Mouse (Mus musculus) kidney, embryonic 14.5 days (tissue): ENCODE measurements around the gene Stpg1. TPM values are rescaled to one million over a fixed set of nuclear protein-coding genes. Genes with fewer than 3 reads are reported as not detected.

Experiments used
- ATAC-seq: fragments of 200-750 bp; cut with Nextera tagmentation; 2 replicates; pipeline ENCODE4 v1.8.0; 2017; ENCODE audit warnings: moderate number of reproducible peaks, mild to moderate bottlenecking, moderate TSS enrichment, moderate library complexity; ENCODE audit not compliant: low FRiP score, low TSS enrichment
- H3K27ac ChIP-seq: fragments of 300-500 bp; sonication (generic); 2 replicates; pipeline ENCODE4 v1.5.1; 2014; ENCODE audit warnings: low read depth, mild to moderate bottlenecking, low read length, moderate library complexity, mixed read lengths
- H3K27me3 ChIP-seq: fragments of 300-500 bp; sonication (generic); 2 replicates; pipeline ENCODE4 v1.6.1; 2014; ENCODE audit warnings: mild to moderate bottlenecking, low read length; ENCODE audit not compliant: control insufficient read depth, insufficient read depth
- H3K36me3 ChIP-seq: fragments of 300-500 bp; sonication (generic); 2 replicates; pipeline ENCODE4 v1.6.1; 2014; ENCODE audit warnings: low read length, mixed read lengths; ENCODE audit not compliant: control insufficient read depth, insufficient read depth
- H3K4me1 ChIP-seq: fragments of 300-500 bp; sonication (generic); 2 replicates; pipeline ENCODE4 v1.6.1; 2014; ENCODE audit warnings: low read length, mixed read lengths; ENCODE audit not compliant: control insufficient read depth, insufficient read depth
- H3K4me2 ChIP-seq: fragments of 300-500 bp; sonication (generic); replicated peaks from 2 replicates; pipeline ENCODE4 v1.6.1; 2014; ENCODE audit warnings: low read depth, mild to moderate bottlenecking, low read length
- H3K4me3 ChIP-seq: fragments of 300-500 bp; sonication (generic); 2 replicates; pipeline ENCODE4 v1.5.1; 2014; ENCODE audit warnings: mild to moderate bottlenecking, low read length
- H3K9ac ChIP-seq: fragments of 300-500 bp; sonication (generic); 2 replicates; pipeline ENCODE4 v1.6.1; 2014; ENCODE audit warnings: low read depth, mild to moderate bottlenecking, low read length, moderate library complexity
- H3K9me3 ChIP-seq: fragments of 300-500 bp; sonication (generic); 2 replicates; pipeline ENCODE4 v1.6.1; 2016; ENCODE audit warnings: low read length; ENCODE audit not compliant: control insufficient read depth
- WGBS: fragments of 180-500 bp; shearing (Covaris S2); extraction: QIAGEN DNeasy Blood & Tissue Kit; methylation state at CpG from one replicate; pipeline ENCODE4 v1.1.7; 2014; 5-methylcytosine and 5-hydroxymethylcytosine counted together
- polyA plus RNA-seq: library from polyadenylated mRNA; unstranded; fragments of >200 nt; fragmentation: Nextera tagmentation; extraction: Ambion mirVana; gene quantifications from 2 replicates; pipeline ENCODE4 v1.2.1, GENCODE M21; 2014

Gene Stpg1
- polyA plus RNA-seq, 1 experiment from 2014 or later: 0.81 TPM

DNA sequence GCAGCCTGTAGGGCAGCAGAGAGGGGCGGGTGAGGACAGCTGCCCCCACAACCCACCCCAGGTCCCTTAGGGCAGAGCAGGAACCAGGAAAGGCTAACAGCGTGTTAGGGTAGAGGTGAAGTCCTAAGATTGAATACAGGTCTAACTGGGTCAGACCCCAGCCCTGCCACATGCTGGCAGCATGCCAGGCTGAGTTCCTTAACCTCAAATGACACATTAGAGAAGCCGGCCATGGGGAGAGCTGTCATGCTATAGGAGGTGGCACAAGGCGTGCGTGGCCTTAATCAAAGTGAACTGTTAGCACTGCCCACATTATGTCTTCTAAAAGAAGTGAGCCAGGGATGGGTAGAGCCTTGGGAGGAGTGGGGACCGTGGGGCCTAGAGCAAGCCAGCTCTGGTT lies 54.7 kb downstream of the Stpg1 start:
- Histone ChIP-seq H3K9ac (no peak overlapping the region), H3K4me1 (peaks cover 42% of the 10 kb centered on the region), H3K36me3 (no peaks in the 10 kb centered on the region), H3K27me3 (no peaks in the 10 kb centered on the region), H3K4me2 (no peak overlapping the region), H3K9me3 (no peaks in the 10 kb centered on the region), H3K4me3 (no peak overlapping the region), H3K27ac (no peak overlapping the region)
- 71% methylated on average over 6 of the region's 6 CpGs for WGBS
- ATAC-seq: no peak

DNA sequence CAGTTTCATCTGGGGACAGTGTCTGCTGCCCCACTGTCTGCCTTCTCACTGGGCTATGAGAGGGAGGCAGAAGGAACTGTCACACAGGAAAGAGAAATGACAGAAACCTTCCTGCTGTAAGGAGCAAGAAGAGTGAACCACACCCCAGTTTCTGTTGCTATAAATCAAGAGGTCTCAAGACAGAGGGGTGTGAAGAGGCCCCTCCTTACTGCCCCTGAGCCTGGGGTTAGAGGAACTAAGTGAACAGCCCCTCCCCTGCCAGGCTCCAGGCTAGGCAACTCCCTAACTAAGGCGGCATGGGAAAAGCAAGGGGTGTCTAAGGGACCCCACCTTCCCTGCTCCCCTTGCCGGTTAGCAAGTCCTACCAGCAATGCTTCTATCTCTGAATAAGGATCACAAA lies 69.2 kb downstream of the Stpg1 start:
- H3K4me2 ChIP-seq: no peak overlapping the region
- H3K27me3 ChIP-seq: peaks cover 14% of the 10 kb centered on the region; the same call in 1 of the 2 replicates
- peaks cover 26% of the 10 kb centered on the region for H3K4me1 ChIP-seq
- H3K36me3 ChIP-seq: no peaks in the 10 kb centered on the region
- no peaks in the 10 kb centered on the region for H3K9me3 ChIP-seq
- ATAC-seq: no peak
- H3K9ac ChIP-seq: no peak overlapping the region
- H3K4me3 ChIP-seq: no peak overlapping the region
- WGBS: 37% methylated on average over 2 of the region's 2 CpGs
- no peak overlapping the region for H3K27ac ChIP-seq

DNA sequence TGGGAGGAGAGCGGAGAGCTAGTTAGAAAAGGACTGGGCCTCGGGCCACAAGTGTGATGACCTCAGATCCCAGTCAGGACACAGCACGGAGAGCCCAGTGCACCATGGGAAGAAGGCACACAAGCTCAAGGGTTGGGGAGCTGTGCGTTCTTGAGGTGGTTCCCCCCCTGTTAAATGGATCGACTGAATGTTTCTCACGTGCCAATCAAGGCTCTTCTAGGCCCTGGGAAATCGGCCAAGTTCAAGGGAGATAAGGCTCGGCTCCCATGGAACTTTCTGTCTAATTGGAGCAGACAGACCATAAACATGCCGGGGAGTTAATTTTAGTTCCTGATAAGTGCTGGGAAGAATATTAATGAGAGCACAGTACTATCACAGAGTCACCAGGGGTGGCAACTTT lies 70.8 kb downstream of the Stpg1 start:
- Histone ChIP-seq H3K9ac (no peak overlapping the region), H3K4me2 (no peak overlapping the region), H3K4me3 (no peak overlapping the region), H3K27me3 (peaks cover 26% of the 10 kb centered on the region; the same call in 1 of the 2 replicates), H3K27ac (no peak overlapping the region), H3K4me1 (peaks cover 29% of the 10 kb centered on the region), H3K9me3 (no peaks in the 10 kb centered on the region), H3K36me3 (no peaks in the 10 kb centered on the region)
- WGBS: 41% methylated on average over 9 of the region's 9 CpGs
- ATAC-seq: 0 out of 2 replicates have a peak, but pooled peaks have one; percentile 21

DNA sequence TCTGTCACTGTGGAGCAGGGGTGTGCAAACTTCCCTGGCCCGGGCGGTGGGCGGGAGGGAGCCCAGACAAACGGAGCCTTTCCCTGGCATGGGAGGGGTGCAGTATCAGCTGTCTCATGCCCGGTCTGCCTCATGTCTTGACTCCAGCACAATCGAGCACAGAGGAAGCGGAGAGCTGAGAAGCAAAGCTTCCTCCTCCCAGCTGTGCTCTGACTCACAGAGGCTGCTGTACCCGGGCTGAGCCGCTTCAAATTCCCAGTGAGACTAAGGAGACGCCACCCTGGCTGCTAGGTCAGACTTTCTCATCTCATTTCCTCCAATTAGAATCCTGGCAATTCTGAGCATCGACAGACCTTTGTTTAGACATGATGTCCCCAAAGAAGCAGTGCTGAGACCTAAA lies 72.5 kb downstream of the Stpg1 start:
- H3K4me3 ChIP-seq: no peak overlapping the region
- no peak overlapping the region for H3K27ac ChIP-seq
- ATAC-seq: no peak
- H3K27me3 ChIP-seq: peaks cover 41% of the 10 kb centered on the region; the same call in 1 of the 2 replicates
- peaks cover 31% of the 10 kb centered on the region for H3K4me1 ChIP-seq
- no peak overlapping the region for H3K4me2 ChIP-seq
- WGBS: 23% methylated on average over 11 of the region's 11 CpGs
- H3K9me3 ChIP-seq: no peaks in the 10 kb centered on the region
- no peak overlapping the region for H3K9ac ChIP-seq
- H3K36me3 ChIP-seq: no peaks in the 10 kb centered on the region

DNA sequence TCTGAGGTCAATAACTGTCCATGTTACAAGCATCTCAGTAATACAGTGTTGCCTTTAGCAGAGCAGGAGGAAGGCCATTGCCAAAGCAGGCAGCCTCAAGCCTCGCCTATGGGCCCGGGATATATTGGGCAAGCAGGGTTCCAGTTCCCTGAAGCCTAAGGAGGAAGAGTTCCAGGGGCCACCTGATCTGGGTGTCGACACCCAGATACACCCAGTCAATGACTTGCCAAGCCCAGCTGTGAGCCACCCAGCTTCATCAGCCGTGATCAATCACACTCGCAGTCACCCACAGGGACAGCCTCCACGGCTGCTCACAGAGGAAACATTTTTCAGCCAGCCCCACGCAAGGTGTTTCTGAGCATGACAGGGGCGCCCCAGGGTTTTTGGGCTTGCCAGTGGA lies 72.9 kb downstream of the Stpg1 start:
- H3K36me3 ChIP-seq: no peaks in the 10 kb centered on the region
- H3K27ac ChIP-seq: no peak overlapping the region
- WGBS: 33% methylated on average over 8 of the region's 8 CpGs
- H3K4me3 ChIP-seq: no peak overlapping the region
- no peak for ATAC-seq
- no peaks in the 10 kb centered on the region for H3K9me3 ChIP-seq
- H3K4me2 ChIP-seq: no peak overlapping the region
- H3K9ac ChIP-seq: no peak overlapping the region
- H3K27me3 ChIP-seq: peaks cover 46% of the 10 kb centered on the region
- peaks cover 31% of the 10 kb centered on the region for H3K4me1 ChIP-seq

DNA sequence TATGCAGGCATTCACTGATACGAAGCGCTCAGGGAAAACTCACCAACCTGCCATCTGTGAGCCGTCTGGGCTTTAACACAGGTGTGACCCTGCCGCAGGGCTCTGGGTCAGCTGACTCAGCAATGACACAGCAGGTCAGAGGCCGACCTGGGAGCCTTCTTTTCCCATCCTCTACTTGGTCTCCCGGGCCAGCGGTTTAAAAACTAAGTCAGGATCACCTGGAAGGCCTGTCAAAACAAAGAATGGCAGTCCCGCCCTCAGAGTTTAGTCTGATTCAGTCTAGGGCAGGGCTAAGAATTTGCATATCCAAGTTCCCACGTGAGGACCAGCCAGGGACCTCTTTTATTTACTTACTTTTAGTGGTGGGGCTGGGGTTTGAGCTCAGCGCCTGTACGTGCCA lies 74.6 kb downstream of the Stpg1 start:
- H3K4me2 ChIP-seq: peak overlapping the region; percentile 50
- no peak overlapping the region for H3K4me3 ChIP-seq
- peaks cover 31% of the 10 kb centered on the region for H3K4me1 ChIP-seq
- H3K9ac ChIP-seq: no peak overlapping the region
- WGBS: 4% methylated on average over 11 of the region's 11 CpGs
- no peak for ATAC-seq
- H3K9me3 ChIP-seq: no peaks in the 10 kb centered on the region
- H3K27me3 ChIP-seq: peaks cover 61% of the 10 kb centered on the region
- no peaks in the 10 kb centered on the region for H3K36me3 ChIP-seq
- H3K27ac ChIP-seq: no peak overlapping the region

DNA sequence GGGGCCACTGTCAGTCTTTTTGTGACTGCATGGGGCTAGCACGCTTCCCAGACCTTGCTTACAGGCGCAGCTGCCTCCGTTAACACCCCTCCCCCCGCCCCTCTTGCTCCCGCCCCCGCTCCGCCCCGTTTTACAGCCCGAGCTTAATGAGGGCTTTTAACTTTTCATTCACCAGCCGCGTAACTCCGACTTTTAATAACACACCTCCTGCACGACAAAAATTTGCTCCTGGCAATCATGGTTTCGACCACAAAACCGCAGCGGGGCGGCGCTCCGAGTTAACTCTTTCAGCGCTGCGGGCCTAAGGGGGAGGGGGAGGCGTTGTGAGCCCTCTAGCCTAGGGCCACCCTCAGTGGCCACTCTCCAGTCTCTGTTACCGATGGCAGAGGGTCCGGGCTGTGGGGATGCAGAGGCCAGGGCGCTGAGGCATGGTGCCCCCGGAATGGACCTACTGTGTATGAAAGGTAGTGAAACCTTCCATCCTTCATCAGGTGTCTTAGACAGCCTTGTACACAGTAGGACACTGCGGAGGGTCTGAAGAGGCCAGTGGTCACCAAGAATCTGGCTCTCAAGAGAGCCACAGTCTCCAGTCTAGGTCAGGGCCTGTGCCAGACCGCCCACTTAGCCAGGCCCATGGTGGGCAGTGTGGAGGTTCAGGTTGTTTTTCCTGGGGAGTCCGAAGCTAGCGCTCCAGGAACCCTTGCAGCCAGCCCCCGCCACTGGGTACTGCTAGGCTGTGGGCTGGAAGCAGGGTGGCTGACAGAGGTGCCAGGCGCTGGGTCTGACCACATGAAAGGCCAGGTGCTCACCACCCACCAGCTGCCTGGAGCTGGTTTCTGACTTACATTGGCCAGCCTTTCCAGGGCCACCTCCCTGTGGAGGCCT lies 75.8 kb downstream of the Stpg1 start:
- WGBS: 10% methylated on average over 32 of the region's 32 CpGs
- H3K4me2 ChIP-seq: peak overlapping the region; percentile 50
- no peaks in the 10 kb centered on the region for H3K36me3 ChIP-seq
- peaks cover 61% of the 10 kb centered on the region for H3K27me3 ChIP-seq
- ATAC-seq: peak; percentile 61
- H3K9me3 ChIP-seq: no peaks in the 10 kb centered on the region
- peak overlapping the region; percentile 28; the same call in 1 of the 2 replicates for H3K9ac ChIP-seq
- H3K4me1 ChIP-seq: peaks cover 24% of the 10 kb centered on the region
- H3K27ac ChIP-seq: no peak overlapping the region
- peak overlapping the region; percentile 29 for H3K4me3 ChIP-seq

DNA sequence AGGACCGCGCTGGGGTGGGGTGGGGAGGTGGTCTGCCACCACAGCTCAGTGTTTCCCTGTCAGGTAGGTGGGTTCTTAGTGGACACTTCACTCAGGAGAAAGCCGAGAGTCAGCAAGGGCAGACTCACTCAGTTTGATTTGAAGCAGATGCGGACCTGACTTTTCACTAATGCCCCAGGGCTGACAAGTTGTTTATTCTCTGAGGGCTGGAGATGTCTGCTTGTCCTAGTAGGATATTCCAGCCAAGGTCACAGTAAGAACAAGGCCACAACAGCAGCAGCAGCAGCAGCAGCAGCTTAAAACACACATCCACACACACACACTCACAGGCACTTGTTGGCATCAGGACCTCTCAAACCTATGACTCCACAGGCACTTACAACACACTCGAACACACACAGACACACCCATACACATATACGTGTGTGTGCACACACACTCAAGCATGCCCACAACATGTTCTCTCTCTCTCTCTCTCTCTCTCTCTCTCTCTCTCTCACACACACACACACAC lies 76.5 kb downstream of the Stpg1 start:
- H3K9me3 ChIP-seq: no peaks in the 10 kb centered on the region
- no peak overlapping the region for H3K4me2 ChIP-seq
- no peak overlapping the region for H3K9ac ChIP-seq
- peaks cover 61% of the 10 kb centered on the region for H3K27me3 ChIP-seq
- H3K4me3 ChIP-seq: no peak overlapping the region
- peaks cover 20% of the 10 kb centered on the region for H3K4me1 ChIP-seq
- H3K27ac ChIP-seq: no peak overlapping the region
- ATAC-seq: no peak
- no peaks in the 10 kb centered on the region for H3K36me3 ChIP-seq
- 54% methylated on average over 6 of the region's 6 CpGs for WGBS

DNA sequence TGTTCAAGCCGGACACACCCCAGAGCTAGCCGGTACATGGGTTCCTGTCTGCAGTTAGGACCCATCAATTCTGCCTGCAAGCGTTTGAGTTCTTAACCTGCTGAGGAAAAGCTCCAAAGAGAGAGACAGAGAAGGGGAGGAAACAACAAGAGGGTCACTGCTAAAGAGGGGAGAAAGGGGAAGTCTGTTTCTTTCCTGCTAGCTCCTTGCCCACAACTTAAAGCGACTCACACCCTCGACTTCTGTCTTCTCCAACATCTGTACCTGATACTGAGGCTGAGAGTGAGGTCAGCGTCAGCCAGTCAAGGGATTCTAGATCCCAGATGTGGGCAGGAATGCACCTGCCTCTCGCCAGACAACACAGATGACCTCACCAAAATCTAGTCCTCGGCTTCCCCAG lies 77.7 kb downstream of the Stpg1 start:
- Histone ChIP-seq H3K4me2 (no peak overlapping the region; the same call in 1 of the 2 replicates), H3K27me3 (peaks cover 61% of the 10 kb centered on the region), H3K4me1 (peaks cover 19% of the 10 kb centered on the region), H3K9me3 (no peaks in the 10 kb centered on the region), H3K4me3 (no peak overlapping the region), H3K9ac (no peak overlapping the region), H3K27ac (no peak overlapping the region), H3K36me3 (no peaks in the 10 kb centered on the region)
- ATAC-seq: no peak
- WGBS: 22% methylated on average over 8 of the region's 8 CpGs
